Mouse (Mus musculus): ENCODE measurements around the gene Kcnc4.

The Kcnc4 gene

DNA sequence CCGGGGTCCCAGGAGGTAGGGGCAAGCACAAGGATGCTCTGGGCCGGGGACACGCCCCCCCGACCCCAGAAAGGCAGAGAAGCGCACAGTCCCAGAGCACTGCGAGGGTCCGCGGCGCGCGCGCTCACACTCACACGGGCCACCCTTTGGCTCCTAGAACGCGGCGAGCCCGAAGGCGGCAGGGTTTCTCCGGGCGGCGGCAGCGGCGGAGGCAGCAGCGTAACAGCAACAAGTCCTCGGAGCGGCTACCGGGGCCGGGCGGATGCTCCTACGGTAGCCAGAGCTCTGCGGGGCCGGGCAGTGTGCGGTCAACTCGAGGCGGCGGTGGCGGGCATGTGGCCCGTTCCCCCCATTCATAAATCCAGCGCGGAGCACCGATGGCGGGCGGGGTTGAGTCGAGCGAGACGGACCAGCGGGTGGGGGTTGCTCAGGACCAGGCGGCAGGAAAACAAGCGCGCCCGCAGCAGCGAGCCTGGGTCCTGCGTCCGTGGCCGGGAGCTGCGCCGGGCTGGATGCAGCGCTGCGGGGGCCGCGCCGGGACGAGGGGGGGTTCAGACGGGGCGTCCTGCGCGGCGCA is at the start of gene Kcnc4:
Kcnc4 (minus strand) TSS at position 357 of the 577 bp plus-strand sequence.
- DNase-seq (ENCODE audit: low read depth, low spot score), result peak; percentile 71

DNA sequence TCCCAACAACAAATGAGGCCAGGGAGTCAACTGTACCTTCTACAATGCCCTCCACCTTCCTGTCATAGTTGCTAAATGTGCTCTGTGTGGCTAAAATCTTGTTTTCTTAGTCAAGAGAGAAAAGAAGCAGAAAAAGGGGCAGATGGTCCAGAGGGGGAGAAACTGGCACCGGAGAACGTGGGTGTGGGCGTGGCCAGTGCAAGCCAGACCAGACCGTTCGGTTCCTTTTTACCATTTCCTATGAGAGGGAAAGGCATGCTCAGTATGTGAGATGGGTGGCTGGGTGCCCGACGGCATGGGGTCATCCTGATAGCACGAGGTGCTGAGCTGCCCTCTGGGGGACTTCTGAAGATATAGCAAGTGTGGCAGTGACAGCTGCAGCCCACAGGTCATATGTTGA is 49.3 kb upstream of the Kcnc4 start:
- DNase-seq (ENCODE audit: low read depth, low spot score), result no peak

DNA sequence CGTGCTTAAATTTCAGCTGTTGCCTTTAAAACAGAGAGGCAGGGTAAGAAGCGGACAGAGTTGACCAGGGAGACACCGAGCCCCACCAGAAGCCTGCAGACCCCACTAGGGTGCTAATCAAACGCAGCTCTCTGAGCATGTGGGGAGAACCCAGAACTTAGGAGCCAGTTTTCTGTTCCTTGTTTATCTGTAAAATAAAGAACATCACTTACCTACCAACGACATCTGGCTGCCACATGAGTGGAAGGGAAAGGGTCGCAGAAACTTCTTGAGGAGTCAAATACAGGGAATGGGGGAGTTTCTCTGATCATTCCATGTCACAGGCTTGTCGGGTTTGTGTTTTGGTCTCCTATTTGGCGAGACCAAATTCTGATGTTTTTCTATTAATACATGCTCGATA is 48.6 kb upstream of the Kcnc4 start:
- no peak for DNase-seq (ENCODE audit: low read depth, low spot score)

DNA sequence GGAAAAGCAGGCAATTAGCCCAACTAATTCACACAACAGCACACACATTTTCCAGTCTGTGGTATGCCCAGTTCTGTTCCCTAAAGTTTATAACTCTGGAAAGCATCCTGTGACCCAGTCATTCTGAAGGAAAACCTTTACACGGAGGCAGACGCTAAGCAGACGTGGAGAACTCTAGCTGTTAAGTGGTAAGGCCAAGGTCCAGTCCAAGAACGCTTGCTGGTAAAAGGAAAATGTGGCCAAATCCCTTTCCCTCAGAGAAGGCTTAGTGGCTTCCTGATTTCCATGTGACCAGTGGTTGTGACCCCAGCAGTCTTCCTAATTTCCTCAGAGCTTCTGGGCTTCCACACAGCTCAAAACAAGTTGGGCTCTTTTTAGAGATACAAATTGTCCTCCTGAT is 47.2 kb upstream of the Kcnc4 start:
- DNase-seq (ENCODE audit: low read depth, low spot score), result no peak

DNA sequence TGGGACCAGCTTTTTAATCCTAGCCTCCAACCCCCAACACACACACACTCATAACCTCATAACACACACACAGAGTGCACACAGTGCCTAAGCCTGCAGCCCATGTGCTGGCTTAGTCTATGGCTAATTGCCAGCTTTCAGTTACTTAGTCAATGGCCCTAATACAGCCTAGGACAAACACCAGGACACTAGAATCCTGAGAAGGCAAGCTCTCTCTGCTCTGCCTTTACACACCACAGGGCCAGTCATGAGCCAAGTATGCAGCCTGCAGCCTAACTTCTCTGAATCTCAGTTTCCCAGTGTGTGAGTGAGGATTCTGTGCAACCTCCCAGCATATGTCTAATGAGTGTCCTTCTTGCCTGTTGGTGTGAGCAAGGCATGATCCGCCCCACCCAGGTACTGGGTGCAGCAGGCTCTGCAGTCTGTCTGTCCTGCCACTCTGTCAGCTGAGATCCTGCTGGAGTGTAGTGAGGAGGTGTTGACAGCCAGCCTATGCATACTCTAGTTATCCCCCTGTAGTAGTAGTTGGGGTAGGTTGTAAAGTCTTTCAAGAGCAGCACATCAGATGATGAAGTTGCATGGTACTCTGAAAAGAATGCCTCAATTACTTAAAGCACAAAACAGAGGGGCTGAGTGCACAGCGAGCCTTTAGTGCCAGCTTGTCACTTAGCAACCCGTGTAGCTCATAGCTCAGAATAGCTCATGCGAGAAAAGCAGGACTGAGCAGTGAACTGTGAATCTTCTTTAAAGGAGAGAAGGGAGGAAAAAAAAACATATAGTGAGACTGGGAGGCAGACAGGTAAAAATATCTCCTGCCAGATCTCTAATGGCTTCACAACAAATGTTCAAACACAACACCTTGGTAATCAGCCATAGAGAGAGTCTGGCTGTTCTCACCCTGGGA is 46.4 kb upstream of the Kcnc4 start:
- DNase-seq (ENCODE audit: low read depth, low spot score), result no peak

DNA sequence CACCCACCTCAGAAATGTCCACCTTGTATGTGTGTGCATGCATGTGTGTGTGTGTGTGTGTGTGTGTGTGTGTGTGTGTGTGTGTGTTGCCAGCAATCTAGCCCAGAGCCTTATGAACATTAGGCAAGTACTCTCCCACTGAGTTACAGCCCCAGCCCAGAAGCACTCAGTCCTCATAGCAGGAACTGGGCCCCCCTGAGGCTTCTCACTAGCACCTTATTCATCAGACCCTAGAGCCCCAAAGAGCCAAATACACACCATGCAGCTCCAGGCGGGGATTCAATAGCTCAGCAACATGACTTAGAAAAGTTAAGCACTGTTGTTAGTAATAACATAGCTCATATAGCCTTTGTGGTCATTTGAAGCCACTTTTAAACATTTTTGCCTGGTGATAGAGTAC is 45.2 kb upstream of the Kcnc4 start:
- no peak for DNase-seq (ENCODE audit: low read depth, low spot score)

DNA sequence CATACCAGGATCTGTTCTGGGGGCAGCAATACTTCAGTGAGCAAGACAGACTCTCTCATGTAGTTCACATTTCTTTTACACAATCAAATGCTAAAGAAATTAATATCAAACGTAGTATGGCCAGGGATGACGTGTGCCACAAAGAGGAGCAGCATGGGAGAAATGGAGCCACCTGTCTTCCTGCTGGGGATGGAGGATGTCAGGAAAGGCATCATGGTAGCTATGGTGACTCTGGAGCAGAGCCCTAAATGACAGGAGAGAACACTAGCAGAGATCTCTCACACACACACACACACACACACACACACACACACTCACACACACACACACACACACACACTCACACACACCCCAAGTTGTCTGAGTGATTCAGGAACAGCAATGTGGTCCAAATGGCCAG is 44.4 kb upstream of the Kcnc4 start:
- no peak for DNase-seq (ENCODE audit: low read depth, low spot score)

DNA sequence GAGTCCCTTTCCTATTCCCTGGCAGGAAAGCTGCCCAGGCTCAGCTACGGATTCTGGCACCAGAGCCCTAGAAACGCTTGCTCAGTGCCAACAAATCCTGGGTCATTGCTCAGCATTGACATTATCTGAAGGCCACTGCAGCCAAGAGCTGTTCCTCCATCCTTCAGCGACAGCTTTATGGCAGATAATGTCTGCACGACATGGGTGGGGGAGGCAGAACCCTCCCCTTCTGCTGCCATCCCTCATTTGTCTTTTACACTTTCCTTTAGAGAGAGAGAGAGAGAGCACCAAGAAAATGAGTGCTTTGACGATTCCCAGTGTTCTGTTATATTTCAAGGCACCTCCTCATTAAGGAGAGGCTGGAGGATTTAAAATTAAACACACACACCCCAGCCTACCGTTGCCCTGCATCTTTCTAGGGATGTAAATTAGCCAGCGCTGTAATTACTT is 42.4 kb upstream of the Kcnc4 start:
- no peak for DNase-seq (ENCODE audit: low read depth, low spot score)

DNA sequence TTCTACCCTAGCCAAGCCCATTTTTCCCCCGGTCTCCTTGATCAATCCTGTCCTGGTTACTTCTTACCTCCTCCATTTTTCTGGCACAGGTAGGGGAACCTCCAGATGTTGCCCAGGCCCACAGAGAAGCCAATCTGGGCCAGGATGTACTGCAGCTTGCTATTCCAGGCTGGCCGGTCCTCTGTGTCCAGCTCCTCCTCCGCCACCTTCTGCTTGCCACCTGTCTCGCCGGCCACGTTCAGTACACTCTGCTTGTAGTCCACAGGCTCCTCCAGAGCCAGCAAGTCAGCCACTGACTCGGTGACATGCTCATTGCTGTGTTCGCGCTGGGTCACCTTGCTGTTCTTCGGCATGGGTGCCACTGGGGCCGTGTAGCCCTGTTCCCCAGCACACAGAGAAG is 40.9 kb upstream of the Kcnc4 start:
- no peak for DNase-seq (ENCODE audit: low read depth, low spot score)

DNA sequence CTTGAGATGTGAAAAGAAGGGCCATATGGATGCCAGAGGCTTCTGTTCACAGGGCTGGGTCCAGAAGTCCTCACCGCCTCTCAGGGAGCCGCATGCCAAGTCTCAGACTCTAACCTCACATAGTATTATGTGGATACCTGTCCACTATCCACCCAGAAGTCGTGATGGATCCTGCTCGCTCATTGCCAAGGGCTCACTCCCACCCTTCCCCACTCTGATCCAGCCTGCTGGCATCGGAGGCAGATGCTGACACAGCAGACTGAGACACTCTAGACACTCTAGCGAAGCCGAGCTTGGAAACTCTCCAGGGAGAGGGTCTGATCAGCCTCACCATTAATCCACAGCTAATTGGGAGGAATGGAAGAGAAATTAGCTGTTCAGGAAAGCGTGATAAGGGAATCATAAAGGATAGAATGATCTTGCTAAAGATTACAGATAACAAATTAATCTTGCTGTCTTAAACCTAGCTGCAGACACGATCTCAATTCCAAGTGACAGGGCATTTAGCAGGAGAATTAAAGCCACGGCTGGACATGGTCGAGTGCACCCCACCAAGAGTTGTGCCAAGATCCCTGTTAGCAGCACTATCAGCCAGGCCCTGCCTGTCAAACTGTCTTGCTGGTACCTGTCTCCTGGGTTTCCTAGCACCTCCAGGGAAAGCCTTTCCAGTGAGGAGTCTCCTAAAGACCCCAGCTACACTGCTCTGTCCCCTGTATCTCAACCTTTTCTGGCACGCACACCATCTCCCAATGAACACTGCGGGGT is 36.9 kb upstream of the Kcnc4 start:
- DNase-seq (ENCODE audit: low read depth, low spot score), result no peak

DNA sequence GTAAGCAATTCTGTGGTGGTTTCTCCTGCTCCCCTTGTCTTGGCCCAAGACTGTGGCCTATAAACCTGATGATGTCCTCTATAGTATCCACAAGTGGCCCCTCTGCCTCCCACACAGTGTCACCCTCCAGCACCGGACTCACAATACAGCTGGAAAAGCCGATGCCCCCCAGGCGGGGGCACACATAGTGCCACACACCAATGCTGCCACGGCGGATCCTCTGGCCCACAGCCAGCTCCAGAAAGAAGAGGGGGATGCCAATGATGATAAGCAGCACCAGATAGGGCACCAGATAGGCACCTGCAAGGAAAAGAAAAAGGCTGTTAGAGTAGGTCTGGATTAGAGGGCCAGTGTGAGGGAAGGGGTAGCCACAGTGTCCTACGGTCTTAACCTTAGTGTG is 36.2 kb upstream of the Kcnc4 start:
- no peak for DNase-seq (ENCODE audit: low read depth, low spot score)

DNA sequence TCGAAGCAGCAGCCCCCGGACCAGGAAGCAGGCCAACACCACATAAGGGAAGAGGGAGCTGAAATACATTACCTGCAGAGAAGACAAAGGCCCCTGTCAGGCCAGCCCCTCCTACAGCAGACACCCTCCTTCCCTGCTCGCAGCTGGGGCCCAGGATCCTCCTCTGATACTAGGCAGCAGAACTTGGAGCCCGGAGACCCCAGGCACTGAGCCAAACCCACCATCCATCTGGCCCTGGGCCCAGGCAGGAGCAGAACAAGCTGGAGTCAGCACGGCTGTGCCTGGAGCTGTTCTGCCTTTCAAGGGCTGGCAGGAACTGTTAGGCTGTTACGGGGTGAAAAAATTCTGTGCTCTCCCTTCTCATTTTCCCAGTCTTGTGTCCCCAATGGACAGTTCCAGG is 32.1 kb upstream of the Kcnc4 start:
- no peak for DNase-seq (ENCODE audit: low read depth, low spot score)

DNA sequence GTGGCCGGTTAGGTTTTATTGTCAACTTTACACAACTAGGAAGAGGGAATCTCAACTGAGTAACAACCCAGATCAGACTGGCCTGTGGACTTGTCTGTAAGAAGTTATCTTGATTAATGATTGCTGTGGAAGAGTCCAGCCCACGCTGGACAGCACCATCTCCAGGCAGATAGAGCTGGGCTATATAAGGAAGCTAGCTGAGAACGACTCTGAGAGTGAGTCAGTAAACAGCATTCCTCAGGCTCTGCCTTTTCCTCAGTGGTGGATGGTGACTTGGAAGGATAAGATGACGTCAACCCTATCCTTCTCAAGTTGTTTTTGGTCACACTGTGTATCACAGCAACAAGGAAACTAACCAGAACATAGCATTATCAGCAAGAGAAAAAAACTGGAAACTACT is 29.3 kb upstream of the Kcnc4 start:
- DNase-seq (ENCODE audit: low read depth, low spot score), result no peak

DNA sequence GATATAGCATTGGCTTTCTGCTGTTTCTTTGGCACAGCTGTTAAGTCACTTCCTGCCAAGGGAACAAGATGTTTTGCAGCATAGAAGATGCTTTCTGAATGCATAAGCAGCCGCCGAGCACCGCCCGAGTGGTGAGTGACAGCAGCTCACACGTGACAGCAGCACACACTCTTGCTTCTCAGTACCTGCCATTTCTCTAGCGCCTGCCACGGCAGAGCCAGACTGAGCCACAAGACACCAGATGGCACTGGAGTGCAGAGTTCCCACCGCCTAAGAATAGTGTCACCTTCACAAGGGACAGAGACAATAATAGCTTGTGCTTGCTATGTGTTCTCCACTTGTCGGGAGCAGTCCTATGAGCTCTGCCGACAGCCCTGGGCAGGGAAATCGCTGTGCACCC is 23.9 kb upstream of the Kcnc4 start:
- peak; percentile 13 for DNase-seq (ENCODE audit: low read depth, low spot score)

DNA sequence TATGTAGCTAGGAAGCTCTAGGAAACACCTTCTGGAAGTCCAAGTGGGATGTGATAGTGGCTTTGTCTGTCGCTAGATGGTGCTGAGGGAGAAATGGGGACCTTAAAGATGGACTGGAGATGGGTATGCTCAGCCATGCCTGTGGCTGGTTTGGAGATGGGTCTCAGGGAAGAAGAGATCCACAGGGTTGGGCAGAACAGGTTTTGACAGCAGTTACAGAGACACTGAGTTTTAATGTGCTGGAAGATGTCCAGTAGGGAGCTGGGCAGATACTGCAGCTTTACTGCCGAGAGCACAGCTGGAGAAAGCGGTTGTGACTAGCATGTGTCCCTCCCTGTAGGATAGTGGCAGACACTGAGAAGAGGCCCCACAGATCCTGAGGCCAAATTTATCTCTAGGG is 21.3 kb upstream of the Kcnc4 start:
- DNase-seq (ENCODE audit: low read depth, low spot score), result no peak

DNA sequence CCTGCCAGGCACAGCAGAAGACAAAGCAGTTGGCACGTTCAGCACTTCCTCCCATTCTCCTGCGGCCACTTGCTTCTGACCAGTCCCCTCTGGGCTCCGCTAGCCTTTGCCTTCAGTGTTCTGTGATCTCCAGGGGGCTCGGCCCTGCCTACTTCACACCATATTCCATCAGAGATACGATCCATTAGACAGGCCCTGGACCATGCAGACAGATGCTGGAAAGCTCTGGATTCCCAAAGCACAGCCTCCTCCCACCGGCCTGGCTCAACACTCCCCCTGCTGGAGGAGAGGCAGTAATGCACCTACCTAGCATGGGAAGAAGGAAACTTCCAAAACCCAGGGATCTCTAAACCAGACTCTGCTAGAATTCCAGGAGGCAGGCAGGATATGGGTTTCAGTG is 12.8 kb upstream of the Kcnc4 start:
- DNase-seq (ENCODE audit: low read depth, low spot score), result peak; percentile 69

DNA sequence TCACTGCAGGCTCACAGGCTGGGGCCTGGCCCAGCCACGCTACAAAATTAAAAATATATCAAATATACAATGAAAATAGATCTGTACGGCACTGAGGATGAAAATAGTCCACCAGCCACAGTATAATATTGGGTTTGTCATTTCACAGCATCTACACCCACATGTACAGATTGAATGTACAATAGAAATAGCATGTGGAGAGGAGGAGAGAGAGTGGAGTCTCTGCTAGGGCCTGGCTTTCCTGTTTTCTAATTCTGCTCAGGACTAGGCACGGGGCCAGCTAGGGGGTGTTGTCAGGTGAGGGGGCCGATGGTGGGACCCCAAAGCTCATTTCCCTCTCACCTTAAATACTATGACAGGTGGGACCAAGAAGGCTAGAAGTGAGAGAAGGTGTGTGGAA is 9.7 kb upstream of the Kcnc4 start:
- no peak for DNase-seq (ENCODE audit: low read depth, low spot score)

DNA sequence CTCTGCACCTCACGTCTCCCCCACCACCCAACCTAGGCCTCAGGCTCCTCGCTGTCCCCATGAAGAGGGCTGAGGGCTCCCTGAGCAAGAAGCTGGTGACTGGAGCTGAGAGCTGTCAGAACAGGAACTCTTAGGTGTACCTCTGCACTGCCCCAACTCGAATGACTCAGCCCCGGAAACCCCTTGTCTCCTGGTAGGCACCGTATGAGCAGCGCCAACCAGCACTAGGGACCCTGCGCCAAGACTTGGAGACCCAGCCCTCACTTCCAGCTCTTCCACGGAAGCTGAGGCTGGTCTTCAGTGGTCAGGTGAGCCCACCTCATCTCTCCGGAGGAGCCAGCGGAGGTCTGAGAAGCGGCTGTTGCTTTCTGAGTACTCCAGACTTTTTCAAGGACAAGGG is 8.8 kb upstream of the Kcnc4 start:
- no peak for DNase-seq (ENCODE audit: low read depth, low spot score)

DNA sequence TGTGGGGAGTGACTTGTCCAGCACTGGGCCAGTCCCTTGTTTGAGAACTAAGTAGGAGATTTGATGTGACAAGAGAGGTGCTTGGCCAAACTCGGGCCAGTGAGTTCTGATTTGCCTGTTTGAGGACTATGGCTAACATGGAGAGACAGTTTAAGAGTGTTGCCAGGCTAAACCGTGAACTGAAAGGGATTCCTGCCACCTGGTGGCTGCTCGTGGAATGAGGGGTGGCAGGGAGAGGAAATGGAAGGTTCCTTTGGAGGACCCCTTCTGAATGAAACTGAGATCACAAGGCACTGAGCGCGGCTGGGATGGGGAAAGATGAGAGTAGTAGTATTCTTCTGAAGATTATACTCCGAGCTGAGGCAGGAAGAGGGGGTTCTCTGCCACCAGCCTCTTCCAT is 7.2 kb upstream of the Kcnc4 start:
- DNase-seq (ENCODE audit: low read depth, low spot score), result peak; percentile 76

DNA sequence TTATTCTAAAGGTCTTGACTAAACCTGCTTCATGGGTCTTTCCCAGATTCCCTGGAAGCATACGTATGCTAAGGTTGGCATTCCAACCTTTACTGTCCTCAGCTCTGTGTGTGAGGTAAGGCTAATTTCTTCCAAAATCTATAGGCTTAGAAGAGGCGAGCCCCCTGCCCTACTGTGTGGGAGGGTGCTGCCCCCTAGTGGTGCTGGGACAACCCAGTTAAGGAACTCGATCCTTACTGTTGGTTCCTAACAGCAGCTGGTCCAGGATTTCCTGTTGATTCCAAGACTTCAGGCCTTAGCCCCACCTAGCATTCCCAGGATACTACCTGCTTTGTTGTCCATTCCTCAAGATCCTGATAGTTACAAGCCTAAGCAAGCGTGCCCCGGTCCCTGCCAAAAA is 2.8 kb upstream of the Kcnc4 start:
- DNase-seq (ENCODE audit: low read depth, low spot score), result peak; percentile 90

DNA sequence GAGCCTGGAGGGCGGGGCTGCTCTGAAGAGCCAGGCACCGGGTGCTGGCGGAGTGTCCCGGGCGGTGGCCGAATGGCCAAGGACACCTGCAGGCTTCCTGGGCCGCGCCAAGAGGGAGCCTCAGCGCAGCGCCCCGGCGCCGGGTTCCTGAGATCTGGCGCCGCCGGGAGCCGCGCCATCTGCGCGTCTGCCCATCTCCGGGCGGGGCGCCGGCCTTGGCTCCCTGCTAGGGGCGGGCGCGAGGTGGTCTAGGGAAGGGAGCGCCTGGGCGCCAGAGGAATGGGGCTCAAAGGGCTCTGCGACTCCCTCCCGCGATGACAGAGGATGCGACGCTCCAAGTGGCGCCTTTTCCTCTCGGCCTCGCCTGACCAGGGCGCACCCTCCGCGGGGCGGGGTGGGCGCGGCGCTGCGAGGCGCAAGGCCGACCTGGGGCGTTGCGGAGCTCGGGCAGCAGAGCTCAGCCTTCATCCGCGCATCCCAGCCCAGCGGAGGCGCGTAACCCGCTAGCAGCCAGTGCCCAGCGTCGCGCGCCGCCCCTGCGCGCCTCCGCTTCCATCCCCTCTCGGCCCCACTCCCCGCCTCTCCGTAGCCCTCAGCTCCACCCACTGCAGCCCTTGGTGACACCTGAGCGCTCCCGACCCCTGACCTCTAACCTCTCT is 550 bp upstream of the Kcnc4 start:
- peak; percentile 83 for DNase-seq (ENCODE audit: low read depth, low spot score)
